Mouse (Mus musculus): ENCODE data around the gene Gtf3a. TPM values are rescaled to one million over a fixed set of nuclear protein-coding genes. Genes with fewer than 3 reads are reported as not detected.
A peak's percentile ranks its signal among the peaks of the same experiment; 100 is the strongest.
"Not testable (repeated sequence)": the region's sequence is repeated elsewhere in the genome, so short reads cannot be mapped to it uniquely, and the experiment has no call there.

Gtf3a gene
- polyA plus RNA-seq, 1 experiment, result 35.2 TPM

DNA sequence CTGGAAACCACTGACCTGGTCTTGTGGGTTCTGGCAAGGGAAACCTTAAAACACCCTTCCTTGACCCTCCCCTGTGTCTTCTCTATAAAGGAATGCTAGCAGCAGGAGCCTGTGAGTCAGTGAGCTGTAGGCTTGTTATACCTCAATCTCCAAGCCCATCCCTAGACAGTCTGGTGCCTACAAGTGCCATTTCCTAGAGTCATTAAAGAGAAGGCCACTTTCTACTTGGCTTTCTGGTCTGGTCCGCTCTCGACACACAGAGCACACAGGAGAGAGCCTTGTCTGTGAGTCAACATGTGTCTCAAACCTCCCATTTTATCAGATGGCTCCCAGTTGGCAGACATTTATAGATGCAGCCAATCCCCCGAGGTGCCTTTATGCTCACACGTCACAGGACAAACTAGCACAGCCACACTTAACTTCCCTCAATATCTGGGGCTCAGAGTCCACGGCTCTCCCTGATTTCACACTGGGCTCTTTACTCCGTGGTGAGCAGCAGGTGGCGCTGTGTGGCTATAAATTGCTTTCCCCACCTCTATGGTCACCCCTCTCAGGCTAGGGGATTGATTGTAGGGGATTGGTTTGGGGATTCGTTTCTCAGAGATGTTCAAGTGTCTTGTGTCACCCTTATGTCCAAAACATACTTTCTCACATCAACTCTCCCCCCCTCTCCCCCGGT lies 34.2 kb upstream of the Gtf3a start:
- H3K4me1 ChIP-seq (ENCODE audit: control insufficient read depth, insufficient read depth, low read length), result no peaks in the 10 kb centered on the region
- WGBS, result 22% methylated on average over 9 of the region's 9 CpGs
- DNase-seq, result peak; percentile 56
- no peak for TF ChIP-seq POLR2A (IDR thresholded peaks at IDR 0.05; ENCODE audit: borderline replicate concordance, extremely low read depth, low read depth, low read length)
- TF ChIP-seq CTCF (IDR thresholded peaks at IDR 0.05; ENCODE audit: insufficient read depth, low read length), result peak; percentile 77
- no peak overlapping the region for H3K4me3 ChIP-seq (replicated peaks; ENCODE audit: extremely low read depth, low read depth, low read length)

DNA sequence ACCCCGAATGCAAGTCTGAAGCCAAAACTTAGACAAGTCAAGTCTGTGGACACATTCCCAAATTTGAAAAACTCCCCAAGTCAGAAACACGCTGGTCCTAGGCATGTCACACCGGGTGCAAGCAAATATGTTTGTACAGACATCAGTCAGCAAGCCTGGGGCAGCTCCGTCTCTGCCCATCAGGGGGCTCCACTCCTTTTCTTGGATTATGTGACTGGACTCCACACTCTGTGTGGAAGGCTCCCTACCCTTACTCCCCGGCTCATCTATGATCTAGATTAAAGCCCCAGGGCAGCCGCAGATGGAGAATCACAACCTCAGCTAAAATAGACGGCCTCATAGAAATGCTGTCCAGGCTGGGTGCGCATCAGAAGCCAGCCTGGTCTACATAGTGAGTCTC lies 32.2 kb upstream of the Gtf3a start:
- Histone ChIP-seq H3K4me3 (replicated peaks; ENCODE audit: extremely low read depth, low read depth, low read length) (no peak overlapping the region), H3K4me1 (ENCODE audit: control insufficient read depth, insufficient read depth, low read length) (no peaks in the 10 kb centered on the region)
- DNase-seq, result no peak
- no peak for TF ChIP-seq POLR2A (IDR thresholded peaks at IDR 0.05; ENCODE audit: borderline replicate concordance, extremely low read depth, low read depth, low read length)
- TF ChIP-seq CTCF (IDR thresholded peaks at IDR 0.05; ENCODE audit: insufficient read depth, low read length), result 0 out of 2 replicates have a peak, but pooled peaks have one; percentile 10
- WGBS, result 67% methylated on average over 8 of the region's 8 CpGs

DNA sequence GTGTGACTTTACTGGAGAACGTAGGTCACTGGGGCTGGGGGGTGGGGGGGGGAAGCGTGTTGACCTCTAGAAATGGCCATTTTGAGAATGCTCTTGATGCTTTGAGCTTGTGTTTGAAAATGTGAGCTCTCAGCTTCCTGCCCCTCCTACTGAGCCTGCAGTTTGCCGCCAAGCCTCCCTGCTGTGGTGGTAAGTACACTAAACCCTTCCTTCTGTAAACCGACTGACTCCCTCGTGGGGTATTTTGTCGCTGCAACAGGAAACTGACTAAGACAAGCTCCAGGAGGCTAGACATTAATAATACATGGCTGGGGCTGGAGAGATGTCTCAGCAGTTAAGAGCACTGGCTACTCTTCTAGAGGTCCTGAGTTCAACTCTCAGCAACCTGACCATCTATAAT lies 31.7 kb upstream of the Gtf3a start:
- WGBS, result 18% methylated on average over 6 of the region's 6 CpGs
- no peak for TF ChIP-seq POLR2A (IDR thresholded peaks at IDR 0.05; ENCODE audit: borderline replicate concordance, extremely low read depth, low read depth, low read length)
- TF ChIP-seq CTCF (IDR thresholded peaks at IDR 0.05; ENCODE audit: insufficient read depth, low read length), result no peak
- H3K4me3 ChIP-seq (replicated peaks; ENCODE audit: extremely low read depth, low read depth, low read length), result no peak overlapping the region
- no peak for DNase-seq
- H3K4me1 ChIP-seq (ENCODE audit: control insufficient read depth, insufficient read depth, low read length), result no peaks in the 10 kb centered on the region

DNA sequence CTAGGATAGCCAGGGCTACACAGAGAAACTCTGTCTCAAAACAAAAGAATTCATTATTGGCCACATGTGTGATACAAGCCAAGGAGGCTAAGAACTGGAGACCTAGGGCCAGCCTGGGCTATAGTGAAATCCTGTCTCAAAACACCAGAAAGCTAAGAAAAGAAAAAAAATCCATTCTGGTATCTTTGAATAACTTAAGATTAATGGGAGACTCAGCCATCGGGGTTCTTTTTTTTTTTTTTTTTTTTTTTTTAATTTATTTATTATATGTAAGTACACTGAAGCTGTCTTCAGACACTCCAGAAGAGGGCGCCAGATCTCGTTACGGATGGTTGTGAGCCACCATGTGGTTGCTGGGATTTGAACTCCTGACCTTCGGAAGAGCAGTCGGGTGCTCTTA lies 31.1 kb upstream of the Gtf3a start:
- 75% methylated on average over 6 of the region's 6 CpGs for WGBS
- not testable (repeated sequence) for DNase-seq; H3K4me1 ChIP-seq (ENCODE audit: control insufficient read depth, insufficient read depth, low read length); H3K4me3 ChIP-seq (replicated peaks; ENCODE audit: extremely low read depth, low read depth, low read length)

DNA sequence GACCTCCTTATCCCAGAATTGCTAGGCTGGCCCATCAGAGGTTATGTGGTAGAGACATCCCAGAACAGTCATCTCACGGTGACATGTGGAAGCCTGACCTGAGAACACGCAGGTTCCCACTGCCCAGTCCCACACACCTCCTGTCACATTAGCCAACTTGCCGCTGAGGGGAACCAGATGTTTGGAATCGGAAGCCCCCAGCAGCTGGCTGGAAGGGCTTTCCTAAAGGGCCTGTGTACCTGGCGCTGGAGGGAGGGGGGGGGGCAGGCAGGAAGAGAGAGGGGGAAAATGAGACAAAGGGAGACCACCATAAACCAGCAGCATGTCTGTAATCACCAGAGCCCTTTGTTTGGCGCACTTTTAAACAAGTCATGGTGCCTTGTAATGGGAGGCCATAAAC lies 28.6 kb upstream of the Gtf3a start:
- WGBS, result 27% methylated on average over 6 of the region's 6 CpGs
- no peak for DNase-seq
- TF ChIP-seq CTCF (IDR thresholded peaks at IDR 0.05; ENCODE audit: insufficient read depth, low read length) (no peak), POLR2A (IDR thresholded peaks at IDR 0.05; ENCODE audit: borderline replicate concordance, extremely low read depth, low read depth, low read length) (no peak)
- H3K4me3 ChIP-seq (replicated peaks; ENCODE audit: extremely low read depth, low read depth, low read length), result no peak overlapping the region
- H3K4me1 ChIP-seq (ENCODE audit: control insufficient read depth, insufficient read depth, low read length), result no peaks in the 10 kb centered on the region

DNA sequence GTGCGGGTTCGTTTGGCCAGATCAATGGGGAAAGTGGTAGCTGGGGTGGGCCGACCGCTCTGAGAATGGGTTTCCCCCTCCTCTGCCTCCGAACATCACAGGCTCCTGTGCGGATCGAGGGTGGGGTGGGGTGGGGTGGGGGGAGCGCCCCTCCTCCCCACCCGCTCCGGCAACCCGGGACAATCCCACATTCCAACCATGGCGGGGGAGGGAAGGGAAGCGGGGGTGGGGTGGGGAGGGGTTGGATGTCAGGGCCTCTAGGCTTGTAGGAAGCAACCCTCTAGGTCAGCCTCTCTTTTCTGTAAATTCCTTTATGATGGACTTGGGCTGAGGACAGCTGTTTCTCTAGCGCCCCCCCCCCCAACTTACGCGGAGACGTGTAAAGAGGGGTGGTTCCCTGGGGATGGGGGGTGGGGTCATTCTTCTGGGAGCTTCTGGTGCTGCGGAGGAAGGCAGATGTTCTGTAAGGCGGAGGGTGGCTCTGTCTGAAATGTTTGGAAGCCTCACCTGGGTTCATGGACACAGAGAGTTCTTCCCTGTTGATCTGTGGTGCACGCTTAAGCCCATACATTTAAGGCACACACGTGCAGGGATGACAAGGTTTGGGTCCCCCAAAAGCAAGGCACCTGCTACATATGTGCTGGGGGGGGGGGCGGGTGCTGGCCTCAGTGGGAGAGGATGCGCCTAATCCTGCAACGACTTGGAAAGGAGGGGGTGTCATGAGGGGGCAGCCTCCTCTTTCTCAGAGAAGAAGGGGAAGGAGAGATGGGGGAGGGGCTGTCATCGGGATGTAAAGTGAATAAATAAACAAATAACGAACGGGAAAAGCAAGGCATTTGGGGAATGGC lies 27.9 kb upstream of the Gtf3a start:
- TF ChIP-seq POLR2A (IDR thresholded peaks at IDR 0.05; ENCODE audit: borderline replicate concordance, extremely low read depth, low read depth, low read length), result no peak
- no peak for TF ChIP-seq CTCF (IDR thresholded peaks at IDR 0.05; ENCODE audit: insufficient read depth, low read length)
- no peaks in the 10 kb centered on the region for H3K4me1 ChIP-seq (ENCODE audit: control insufficient read depth, insufficient read depth, low read length)
- WGBS, result 5% methylated on average over 27 of the region's 27 CpGs
- no peak overlapping the region for H3K4me3 ChIP-seq (replicated peaks; ENCODE audit: extremely low read depth, low read depth, low read length)
- no peak for DNase-seq

DNA sequence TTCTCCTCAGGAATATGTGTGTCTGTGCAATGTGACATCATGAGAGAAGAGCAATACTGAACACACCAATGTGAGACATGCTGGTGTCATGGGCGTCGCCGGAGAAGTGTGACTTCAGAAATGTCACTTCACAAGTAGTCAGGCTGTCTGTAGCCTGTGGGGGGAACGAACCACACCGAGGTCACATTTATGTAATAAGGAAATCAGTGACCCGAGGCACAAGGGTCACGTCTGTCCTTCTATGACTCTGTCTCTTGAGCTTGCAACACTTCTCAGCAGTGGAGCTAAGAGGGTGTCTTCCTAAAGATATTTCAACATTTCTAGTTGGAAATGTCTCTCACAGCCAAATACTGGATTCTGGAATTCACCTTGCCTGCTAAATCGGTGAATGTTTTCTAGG lies 27.2 kb upstream of the Gtf3a start:
- WGBS, result 49% methylated on average over 8 of the region's 8 CpGs
- no peak overlapping the region for H3K4me3 ChIP-seq (replicated peaks; ENCODE audit: extremely low read depth, low read depth, low read length)
- TF ChIP-seq CTCF (IDR thresholded peaks at IDR 0.05; ENCODE audit: insufficient read depth, low read length), result no peak
- TF ChIP-seq POLR2A (IDR thresholded peaks at IDR 0.05; ENCODE audit: borderline replicate concordance, extremely low read depth, low read depth, low read length), result no peak
- no peak for DNase-seq
- no peaks in the 10 kb centered on the region for H3K4me1 ChIP-seq (ENCODE audit: control insufficient read depth, insufficient read depth, low read length)

DNA sequence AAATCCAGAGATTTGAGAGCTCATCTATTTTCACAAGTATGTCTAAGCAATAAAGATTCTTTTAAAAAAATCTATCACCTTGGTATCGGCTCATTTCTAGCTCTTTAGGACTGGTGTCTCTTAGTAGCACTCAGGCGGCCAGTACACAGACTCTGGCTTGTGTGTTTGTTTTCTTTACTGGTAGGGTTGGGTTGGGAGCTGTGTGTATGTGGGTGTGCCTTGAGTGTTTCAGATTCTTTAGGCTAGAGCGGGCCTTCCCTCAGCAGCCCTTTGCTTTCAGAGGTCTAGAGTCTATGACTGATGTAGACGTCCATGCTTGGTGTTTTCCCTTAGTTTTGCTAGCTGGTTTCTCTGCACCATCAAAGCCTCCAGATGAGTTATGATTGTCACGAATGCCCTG lies 24.9 kb upstream of the Gtf3a start:
- Histone ChIP-seq H3K4me3 (replicated peaks; ENCODE audit: extremely low read depth, low read depth, low read length) (no peak overlapping the region), H3K4me1 (ENCODE audit: control insufficient read depth, insufficient read depth, low read length) (no peaks in the 10 kb centered on the region)
- DNase-seq, result no peak
- 54% methylated on average over 5 of the region's 5 CpGs for WGBS
- TF ChIP-seq CTCF (IDR thresholded peaks at IDR 0.05; ENCODE audit: insufficient read depth, low read length) (no peak), POLR2A (IDR thresholded peaks at IDR 0.05; ENCODE audit: borderline replicate concordance, extremely low read depth, low read depth, low read length) (no peak)

DNA sequence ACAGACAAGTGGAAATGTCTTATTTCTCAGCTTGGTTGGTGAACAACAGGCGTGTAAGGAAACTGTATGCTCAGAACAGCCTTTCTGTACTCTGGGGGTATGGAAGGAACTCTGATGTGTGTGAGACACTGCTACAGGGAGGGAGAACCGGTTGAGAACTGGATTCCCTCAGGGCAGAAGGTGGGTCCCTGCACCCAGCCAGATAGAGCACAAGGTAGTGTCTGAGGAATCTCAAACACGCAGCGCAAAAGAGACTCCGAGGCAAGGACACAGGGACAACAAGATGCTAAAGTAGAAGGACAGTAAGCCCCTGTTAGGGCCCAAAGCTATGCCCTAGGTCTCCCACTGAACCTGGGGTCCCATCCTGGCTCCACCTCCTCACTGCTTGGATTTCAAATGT lies 21.8 kb upstream of the Gtf3a start:
- Histone ChIP-seq H3K4me1 (ENCODE audit: control insufficient read depth, insufficient read depth, low read length) (no peaks in the 10 kb centered on the region), H3K4me3 (replicated peaks; ENCODE audit: extremely low read depth, low read depth, low read length) (no peak overlapping the region)
- DNase-seq, result no peak
- 82% methylated on average over 5 of the region's 5 CpGs for WGBS
- TF ChIP-seq POLR2A (IDR thresholded peaks at IDR 0.05; ENCODE audit: borderline replicate concordance, extremely low read depth, low read depth, low read length) (no peak), CTCF (IDR thresholded peaks at IDR 0.05; ENCODE audit: insufficient read depth, low read length) (no peak)

DNA sequence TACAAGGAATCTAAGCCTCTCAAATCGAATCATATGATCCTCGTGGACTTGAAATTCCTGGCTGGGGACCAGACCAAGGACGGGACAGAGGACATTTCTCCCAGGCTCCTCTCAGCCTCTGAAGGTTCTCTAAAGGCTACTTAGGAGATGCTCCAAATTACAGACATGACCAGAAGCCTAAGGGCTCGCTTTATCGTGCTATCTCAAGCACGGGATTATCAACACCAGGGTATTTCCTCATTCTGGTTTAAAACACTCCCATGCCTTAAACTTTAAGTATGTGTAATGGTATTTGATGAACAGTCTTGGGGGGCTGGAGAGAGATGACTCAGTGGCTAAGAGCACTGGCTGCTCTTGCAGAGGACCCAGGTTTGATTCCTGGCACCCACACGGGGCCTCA lies 17.0 kb upstream of the Gtf3a start:
- WGBS, result 79% methylated on average over 7 of the region's 7 CpGs

More for the DNA sequence above, 17.0 kb upstream of the Gtf3a start:
- no peak for DNase-seq
- H3K4me3 ChIP-seq (replicated peaks; ENCODE audit: extremely low read depth, low read depth, low read length), result no peak overlapping the region
- H3K4me1 ChIP-seq (ENCODE audit: control insufficient read depth, insufficient read depth, low read length), result no peaks in the 10 kb centered on the region
- no peak for TF ChIP-seq POLR2A (IDR thresholded peaks at IDR 0.05; ENCODE audit: borderline replicate concordance, extremely low read depth, low read depth, low read length)
- TF ChIP-seq CTCF (IDR thresholded peaks at IDR 0.05; ENCODE audit: insufficient read depth, low read length), result no peak
